Mouse (Mus musculus): ENCODE measurements around the gene Chst10. TPM values are rescaled to one million over a fixed set of nuclear protein-coding genes. Genes with fewer than 3 reads are reported as not detected.

Chst10 gene
- polyA plus RNA-seq, 1 experiment from 2014 or later, result 7.2 TPM

- no peak for ATAC-seq (ENCODE audit: low FRiP score, low TSS enrichment)
- no peak overlapping the region for H3K9ac ChIP-seq (ENCODE audit: low read depth, low read length)
- H3K4me1 ChIP-seq (ENCODE audit: control insufficient read depth, insufficient read depth, low read length), result no peaks in the 10 kb centered on the region
- H3K27me3 ChIP-seq (ENCODE audit: control insufficient read depth, insufficient read depth, low read length), result no peaks in the 10 kb centered on the region
- no peaks in the 10 kb centered on the region for H3K9me3 ChIP-seq (ENCODE audit: control insufficient read depth, low read length)
- WGBS, result 69% methylated on average over 5 of the region's 5 CpGs
- no peak overlapping the region for H3K4me2 ChIP-seq (replicated peaks; ENCODE audit: low read depth, low read length)
- H3K36me3 ChIP-seq (ENCODE audit: control insufficient read depth, insufficient read depth, low read length), result no peaks in the 10 kb centered on the region
- no peak overlapping the region for H3K4me3 ChIP-seq (ENCODE audit: low read length)
- no peak overlapping the region for H3K27ac ChIP-seq (ENCODE audit: low read depth, low read length)
These were observed 21.1 kb downstream of the Chst10 start for GRCm38 (mm10) chr1:38876671-38877382.

GRCm38 (mm10) chr1:38873911-38874310 lies 24.1 kb downstream of the Chst10 start:
- ATAC-seq (ENCODE audit: low FRiP score, low TSS enrichment), result no peak
- H3K9ac ChIP-seq (ENCODE audit: low read depth, low read length), result no peak overlapping the region
- no peak overlapping the region for H3K27ac ChIP-seq (ENCODE audit: low read depth, low read length)
- H3K4me3 ChIP-seq (ENCODE audit: low read length), result no peak overlapping the region
- 86% methylated on average over 5 of the region's 5 CpGs for WGBS
- no peaks in the 10 kb centered on the region for H3K27me3 ChIP-seq (ENCODE audit: control insufficient read depth, insufficient read depth, low read length)
- no peaks in the 10 kb centered on the region for H3K9me3 ChIP-seq (ENCODE audit: control insufficient read depth, low read length)
- no peaks in the 10 kb centered on the region for H3K4me1 ChIP-seq (ENCODE audit: control insufficient read depth, insufficient read depth, low read length)
- no peaks in the 10 kb centered on the region for H3K36me3 ChIP-seq (ENCODE audit: control insufficient read depth, insufficient read depth, low read length)
- no peak overlapping the region for H3K4me2 ChIP-seq (replicated peaks; ENCODE audit: low read depth, low read length)

- H3K9me3 ChIP-seq (ENCODE audit: control insufficient read depth, low read length), result no peaks in the 10 kb centered on the region
- H3K4me1 ChIP-seq (ENCODE audit: control insufficient read depth, insufficient read depth, low read length), result no peaks in the 10 kb centered on the region
- H3K9ac ChIP-seq (ENCODE audit: low read depth, low read length), result no peak overlapping the region
- no peak overlapping the region for H3K4me3 ChIP-seq (ENCODE audit: low read length)
- no peaks in the 10 kb centered on the region for H3K27me3 ChIP-seq (ENCODE audit: control insufficient read depth, insufficient read depth, low read length)
- H3K27ac ChIP-seq (ENCODE audit: low read depth, low read length), result no peak overlapping the region
- no peak for ATAC-seq (ENCODE audit: low FRiP score, low TSS enrichment)
- no peaks in the 10 kb centered on the region for H3K36me3 ChIP-seq (ENCODE audit: control insufficient read depth, insufficient read depth, low read length)
- H3K4me2 ChIP-seq (replicated peaks; ENCODE audit: low read depth, low read length), result no peak overlapping the region
- WGBS, result 87% methylated on average over 6 of the region's 6 CpGs
These were observed 26.1 kb downstream of the Chst10 start for GRCm38 (mm10) chr1:38871834-38872233.

GRCm38 (mm10) chr1:38869398-38870195 lies 28.4 kb downstream of the Chst10 start:
- Histone ChIP-seq H3K27ac (ENCODE audit: low read depth, low read length) (no peak overlapping the region), H3K4me3 (ENCODE audit: low read length) (no peak overlapping the region), H3K27me3 (ENCODE audit: control insufficient read depth, insufficient read depth, low read length) (no peaks in the 10 kb centered on the region), H3K9ac (ENCODE audit: low read depth, low read length) (no peak overlapping the region), H3K4me1 (ENCODE audit: control insufficient read depth, insufficient read depth, low read length) (no peaks in the 10 kb centered on the region), H3K36me3 (ENCODE audit: control insufficient read depth, insufficient read depth, low read length) (no peaks in the 10 kb centered on the region), H3K9me3 (ENCODE audit: control insufficient read depth, low read length) (no peaks in the 10 kb centered on the region), H3K4me2 (replicated peaks; ENCODE audit: low read depth, low read length) (no peak overlapping the region)
- no peak for ATAC-seq (ENCODE audit: low FRiP score, low TSS enrichment)
- 49% methylated on average over 13 of the region's 13 CpGs for WGBS

GRCm38 (mm10) chr1:38866242-38866641 lies 31.7 kb downstream of the Chst10 start:
- Histone ChIP-seq H3K27me3 (ENCODE audit: control insufficient read depth, insufficient read depth, low read length) (no peaks in the 10 kb centered on the region), H3K4me2 (replicated peaks; ENCODE audit: low read depth, low read length) (no peak overlapping the region), H3K4me1 (ENCODE audit: control insufficient read depth, insufficient read depth, low read length) (no peaks in the 10 kb centered on the region), H3K9me3 (ENCODE audit: control insufficient read depth, low read length) (no peaks in the 10 kb centered on the region), H3K36me3 (ENCODE audit: control insufficient read depth, insufficient read depth, low read length) (no peaks in the 10 kb centered on the region), H3K9ac (ENCODE audit: low read depth, low read length) (no peak overlapping the region), H3K4me3 (ENCODE audit: low read length) (no peak overlapping the region), H3K27ac (ENCODE audit: low read depth, low read length) (no peak overlapping the region)
- WGBS, result 62% methylated on average over 5 of the region's 5 CpGs
- no peak for ATAC-seq (ENCODE audit: low FRiP score, low TSS enrichment)

GRCm38 (mm10) chr1:38864341-38864740 lies 33.6 kb downstream of the Chst10 start:
- Histone ChIP-seq H3K4me3 (ENCODE audit: low read length) (no peak overlapping the region), H3K36me3 (ENCODE audit: control insufficient read depth, insufficient read depth, low read length) (no peaks in the 10 kb centered on the region), H3K27ac (ENCODE audit: low read depth, low read length) (no peak overlapping the region), H3K9me3 (ENCODE audit: control insufficient read depth, low read length) (no peaks in the 10 kb centered on the region), H3K9ac (ENCODE audit: low read depth, low read length) (no peak overlapping the region), H3K4me2 (replicated peaks; ENCODE audit: low read depth, low read length) (no peak overlapping the region), H3K4me1 (ENCODE audit: control insufficient read depth, insufficient read depth, low read length) (no peaks in the 10 kb centered on the region), H3K27me3 (ENCODE audit: control insufficient read depth, insufficient read depth, low read length) (no peaks in the 10 kb centered on the region)
- no peak for ATAC-seq (ENCODE audit: low FRiP score, low TSS enrichment)
- 82% methylated on average over 9 of the region's 9 CpGs for WGBS

GRCm38 (mm10) chr1:38862213-38862612 lies 35.7 kb downstream of the Chst10 start:
- no peaks in the 10 kb centered on the region for H3K36me3 ChIP-seq (ENCODE audit: control insufficient read depth, insufficient read depth, low read length)
- no peak overlapping the region for H3K4me3 ChIP-seq (ENCODE audit: low read length)
- no peak overlapping the region for H3K9ac ChIP-seq (ENCODE audit: low read depth, low read length)
- no peaks in the 10 kb centered on the region for H3K9me3 ChIP-seq (ENCODE audit: control insufficient read depth, low read length)
- H3K27ac ChIP-seq (ENCODE audit: low read depth, low read length), result no peak overlapping the region
- 25% methylated on average over 4 of the region's 4 CpGs for WGBS
- no peak for ATAC-seq (ENCODE audit: low FRiP score, low TSS enrichment)
- no peaks in the 10 kb centered on the region for H3K4me1 ChIP-seq (ENCODE audit: control insufficient read depth, insufficient read depth, low read length)
- H3K27me3 ChIP-seq (ENCODE audit: control insufficient read depth, insufficient read depth, low read length), result no peaks in the 10 kb centered on the region
- H3K4me2 ChIP-seq (replicated peaks; ENCODE audit: low read depth, low read length), result no peak overlapping the region

GRCm38 (mm10) chr1:38860867-38861524 lies 37.0 kb downstream of the Chst10 start:
- ATAC-seq (ENCODE audit: low FRiP score, low TSS enrichment), result no peak
- H3K4me2 ChIP-seq (replicated peaks; ENCODE audit: low read depth, low read length), result no peak overlapping the region
- WGBS, result 85% methylated on average over 9 of the region's 9 CpGs

GRCm38 (mm10) chr1:38860207-38860606 lies 37.8 kb downstream of the Chst10 start:
- Histone ChIP-seq H3K36me3 (ENCODE audit: control insufficient read depth, insufficient read depth, low read length) (no peaks in the 10 kb centered on the region), H3K4me1 (ENCODE audit: control insufficient read depth, insufficient read depth, low read length) (no peaks in the 10 kb centered on the region), H3K9me3 (ENCODE audit: control insufficient read depth, low read length) (no peaks in the 10 kb centered on the region), H3K4me3 (ENCODE audit: low read length) (no peak overlapping the region), H3K9ac (ENCODE audit: low read depth, low read length) (no peak overlapping the region), H3K27me3 (ENCODE audit: control insufficient read depth, insufficient read depth, low read length) (no peaks in the 10 kb centered on the region), H3K4me2 (replicated peaks; ENCODE audit: low read depth, low read length) (no peak overlapping the region), H3K27ac (ENCODE audit: low read depth, low read length) (no peak overlapping the region)
- ATAC-seq (ENCODE audit: low FRiP score, low TSS enrichment), result no peak
- WGBS, result 73% methylated on average over 5 of the region's 5 CpGs

More at GRCm38 (mm10) chr1:38860867-38861524, 37.0 kb downstream of the Chst10 start:
- Histone ChIP-seq H3K4me3 (ENCODE audit: low read length) (no peak overlapping the region), H3K4me1 (ENCODE audit: control insufficient read depth, insufficient read depth, low read length) (no peaks in the 10 kb centered on the region), H3K27ac (ENCODE audit: low read depth, low read length) (no peak overlapping the region), H3K9ac (ENCODE audit: low read depth, low read length) (no peak overlapping the region), H3K36me3 (ENCODE audit: control insufficient read depth, insufficient read depth, low read length) (no peaks in the 10 kb centered on the region), H3K9me3 (ENCODE audit: control insufficient read depth, low read length) (no peaks in the 10 kb centered on the region), H3K27me3 (ENCODE audit: control insufficient read depth, insufficient read depth, low read length) (no peaks in the 10 kb centered on the region)
